Mouse (Mus musculus): ENCODE data around the gene Pan3. TPM values are rescaled to one million over a fixed set of nuclear protein-coding genes. Genes with fewer than 3 reads are reported as not detected.

Gene Pan3
- 53.2 and 53.7 TPM in 2 replicates for polyA plus RNA-seq (2014; fragmentation: Nextera tagmentation; extraction: Ambion mirVana)

DNA sequence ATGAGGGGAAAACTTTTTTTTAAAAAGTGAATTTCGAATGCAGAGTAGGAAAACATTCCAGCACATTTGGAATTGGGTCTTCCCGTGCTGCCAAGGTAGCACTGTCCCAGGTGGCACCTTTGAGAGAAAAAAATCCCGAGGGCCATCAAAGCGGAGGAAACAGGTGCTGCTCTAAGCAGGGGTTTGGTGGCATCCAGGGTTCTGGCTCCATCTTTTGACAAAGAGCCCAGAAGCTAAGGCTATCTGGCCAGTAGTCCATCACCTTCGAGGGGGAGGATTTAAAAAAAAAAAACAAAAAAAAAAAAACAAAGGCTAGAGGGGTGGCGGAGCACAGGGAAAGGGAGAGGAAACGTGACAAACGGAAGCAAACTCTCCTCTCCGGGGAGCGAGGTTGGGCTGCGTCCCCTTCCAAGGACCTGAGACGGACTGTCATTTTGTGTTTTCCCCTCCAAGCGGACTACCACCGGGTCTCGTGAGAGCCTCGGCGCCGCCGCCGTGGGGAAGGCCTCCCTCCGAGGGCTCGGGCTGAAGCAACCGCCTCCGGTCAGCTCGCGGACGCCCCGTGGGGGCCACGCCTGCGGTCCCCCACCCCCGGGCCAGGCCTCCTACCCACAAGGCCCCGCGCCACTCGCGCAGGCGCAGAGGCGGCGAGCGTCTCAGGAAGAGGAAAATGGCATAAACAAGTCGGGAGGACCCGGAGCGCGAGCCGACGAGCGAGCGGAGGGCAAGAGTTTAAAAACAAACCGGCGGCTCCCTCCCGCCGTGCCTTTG, at the start of gene Pan3:
Gene Pan3, plus strand, starts transcription at position 627 of the 771 bp plus-strand sequence.
- Histone ChIP-seq H3K4me3 (ENCODE audit: low read depth, low read length) (peak within 1 kb of the TSS; percentile 90), H3K27me3 (ENCODE audit: control insufficient read depth, insufficient read depth, low read length) (no peaks in the 10 kb centered on the region), H3K4me2 (ENCODE audit: low read depth, severe bottlenecking) (peak within 1 kb of the TSS; percentile 73), H3K36me3 (ENCODE audit: control insufficient read depth, insufficient read depth, low read length) (peaks cover 2% of the 10 kb centered on the region; the same call in 1 of the 2 replicates), H3K27ac (replicated peaks; ENCODE audit: low read depth, low read length) (peak within 1 kb of the TSS; percentile 99), H3K9ac (ENCODE audit: low read length) (peak within 1 kb of the TSS; percentile 95), H3K4me1 (ENCODE audit: control insufficient read depth, insufficient read depth, low read length) (peaks cover 3% of the 10 kb centered on the region; the same call in 1 of the 2 replicates), H3K9me3 (ENCODE audit: control insufficient read depth, low read length) (no peaks in the 10 kb centered on the region)
- ATAC-seq (ENCODE audit: insufficient number of reproducible peaks, low FRiP score, low TSS enrichment, low read depth) (peak; percentile 89), DNase-seq (ENCODE audit: low spot score) (peak; percentile 91)
- WGBS: under 1% methylated on average over 49 of the region's 51 CpGs

GRCm38 (mm10) chr5:147381396-147381795, 48.6 kb upstream of the Pan3 start:
- no peak for ATAC-seq (ENCODE audit: insufficient number of reproducible peaks, low FRiP score, low TSS enrichment, low read depth)
- no peak for DNase-seq (ENCODE audit: low spot score)
- Histone ChIP-seq H3K9me3 (ENCODE audit: control insufficient read depth, low read length) (no peaks in the 10 kb centered on the region), H3K27ac (replicated peaks; ENCODE audit: low read depth, low read length) (no peak overlapping the region), H3K4me3 (ENCODE audit: low read depth, low read length) (no peak overlapping the region), H3K4me2 (ENCODE audit: low read depth, severe bottlenecking) (no peak overlapping the region), H3K9ac (ENCODE audit: low read length) (no peak overlapping the region), H3K4me1 (ENCODE audit: control insufficient read depth, insufficient read depth, low read length) (no peaks in the 10 kb centered on the region), H3K27me3 (ENCODE audit: control insufficient read depth, insufficient read depth, low read length) (no peaks in the 10 kb centered on the region), H3K36me3 (ENCODE audit: control insufficient read depth, insufficient read depth, low read length) (no peaks in the 10 kb centered on the region)
- WGBS: 91% methylated on average over 10 of the region's 10 CpGs

DNA sequence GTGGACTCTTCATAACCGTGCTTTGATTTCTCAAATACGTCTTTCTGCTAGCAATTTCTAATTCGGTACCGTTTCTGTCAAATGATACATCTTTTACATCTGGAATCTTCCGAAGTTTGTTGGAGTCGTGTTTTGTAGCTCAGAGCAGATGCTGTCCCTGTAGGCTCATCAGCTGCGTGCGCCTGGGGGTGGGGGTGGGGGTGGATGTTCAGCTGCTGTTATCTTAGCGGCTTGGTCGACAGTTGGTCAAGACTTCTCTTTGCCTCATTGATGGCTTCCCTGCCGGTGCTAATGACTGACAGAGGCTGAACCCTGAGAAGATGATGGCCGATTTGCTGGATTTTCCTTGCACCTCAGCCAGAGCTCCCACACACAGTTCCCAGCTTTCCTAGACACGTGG, 43.1 kb upstream of the Pan3 start:
- Histone ChIP-seq H3K9ac (ENCODE audit: low read length) (no peak overlapping the region), H3K4me3 (ENCODE audit: low read depth, low read length) (no peak overlapping the region), H3K4me1 (ENCODE audit: control insufficient read depth, insufficient read depth, low read length) (no peaks in the 10 kb centered on the region), H3K27ac (replicated peaks; ENCODE audit: low read depth, low read length) (no peak overlapping the region), H3K27me3 (ENCODE audit: control insufficient read depth, insufficient read depth, low read length) (no peaks in the 10 kb centered on the region), H3K36me3 (ENCODE audit: control insufficient read depth, insufficient read depth, low read length) (no peaks in the 10 kb centered on the region), H3K4me2 (ENCODE audit: low read depth, severe bottlenecking) (no peak overlapping the region), H3K9me3 (ENCODE audit: control insufficient read depth, low read length) (no peaks in the 10 kb centered on the region)
- ATAC-seq (ENCODE audit: insufficient number of reproducible peaks, low FRiP score, low TSS enrichment, low read depth) (no peak), DNase-seq (ENCODE audit: low spot score) (no peak)
- 88% methylated on average over 13 of the region's 13 CpGs for WGBS

DNA sequence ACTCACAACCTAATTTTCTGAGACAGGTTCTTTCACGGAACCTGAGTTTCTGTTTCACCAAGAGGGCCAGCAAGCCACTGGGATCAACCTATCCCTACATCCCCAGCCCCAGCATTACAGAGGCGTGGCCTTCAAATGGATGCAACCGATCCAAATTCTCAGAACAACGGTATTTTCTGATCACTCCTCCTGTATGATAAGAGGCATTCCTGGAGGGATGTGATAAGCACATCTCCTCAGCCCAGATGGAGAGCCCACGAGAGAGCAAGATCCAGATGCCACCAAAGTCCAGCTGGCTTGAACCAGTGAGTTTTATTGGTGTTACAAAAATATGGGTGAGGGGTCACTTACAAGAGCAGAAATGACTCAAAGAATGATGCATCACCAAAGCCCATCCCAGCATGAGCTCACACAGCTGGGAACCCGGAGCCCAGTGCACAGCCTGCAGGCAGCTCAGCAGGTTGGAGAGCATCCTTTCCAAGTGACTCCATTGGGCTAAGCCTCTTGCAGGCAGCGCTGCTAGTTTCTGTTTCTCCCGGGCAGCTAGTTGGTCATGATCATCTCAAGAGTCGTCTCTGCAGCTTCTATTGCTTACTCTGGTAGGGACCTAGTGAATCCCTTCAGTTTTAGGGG, 41.5 kb upstream of the Pan3 start:
- 78% methylated on average over 9 of the region's 9 CpGs for WGBS
- no peaks in the 10 kb centered on the region for H3K9me3 ChIP-seq (ENCODE audit: control insufficient read depth, low read length)

GRCm38 (mm10) chr5:147389052-147389451, 40.9 kb upstream of the Pan3 start:
- WGBS: 85% methylated on average over 5 of the region's 5 CpGs
- Histone ChIP-seq H3K4me1 (ENCODE audit: control insufficient read depth, insufficient read depth, low read length) (no peaks in the 10 kb centered on the region), H3K4me3 (ENCODE audit: low read depth, low read length) (no peak overlapping the region), H3K27me3 (ENCODE audit: control insufficient read depth, insufficient read depth, low read length) (no peaks in the 10 kb centered on the region), H3K36me3 (ENCODE audit: control insufficient read depth, insufficient read depth, low read length) (no peaks in the 10 kb centered on the region), H3K4me2 (ENCODE audit: low read depth, severe bottlenecking) (no peak overlapping the region), H3K9ac (ENCODE audit: low read length) (no peak overlapping the region), H3K9me3 (ENCODE audit: control insufficient read depth, low read length) (no peaks in the 10 kb centered on the region), H3K27ac (replicated peaks; ENCODE audit: low read depth, low read length) (no peak overlapping the region)
- DNase-seq (ENCODE audit: low spot score) (no peak), ATAC-seq (ENCODE audit: insufficient number of reproducible peaks, low FRiP score, low TSS enrichment, low read depth) (no peak)

More for the DNA sequence above, 41.5 kb upstream of the Pan3 start:
- Histone ChIP-seq H3K4me3 (ENCODE audit: low read depth, low read length) (no peak overlapping the region), H3K27me3 (ENCODE audit: control insufficient read depth, insufficient read depth, low read length) (no peaks in the 10 kb centered on the region), H3K4me2 (ENCODE audit: low read depth, severe bottlenecking) (no peak overlapping the region), H3K4me1 (ENCODE audit: control insufficient read depth, insufficient read depth, low read length) (no peaks in the 10 kb centered on the region), H3K9ac (ENCODE audit: low read length) (no peak overlapping the region), H3K27ac (replicated peaks; ENCODE audit: low read depth, low read length) (no peak overlapping the region), H3K36me3 (ENCODE audit: control insufficient read depth, insufficient read depth, low read length) (no peaks in the 10 kb centered on the region)
- no peak for DNase-seq (ENCODE audit: low spot score)
- no peak for ATAC-seq (ENCODE audit: insufficient number of reproducible peaks, low FRiP score, low TSS enrichment, low read depth)

DNA sequence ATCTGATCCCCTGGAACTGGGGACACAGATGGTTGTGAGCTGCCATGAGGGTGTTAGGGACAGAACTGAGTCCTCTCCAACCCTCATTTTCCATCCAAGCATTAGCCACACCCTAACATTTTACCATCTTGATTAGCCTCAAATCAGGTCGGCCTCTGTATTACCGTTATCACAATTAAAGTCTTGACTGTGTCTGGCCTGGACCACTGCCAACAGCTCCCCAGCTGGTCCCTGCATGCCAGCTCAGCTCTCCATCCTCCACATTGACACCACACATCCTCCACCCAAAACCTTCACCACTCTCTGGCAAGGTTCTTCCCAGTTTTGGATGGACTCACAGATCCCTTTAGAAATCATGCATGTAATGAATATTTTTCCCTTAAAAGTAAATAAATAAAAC, 39.2 kb upstream of the Pan3 start:
- H3K9ac ChIP-seq (ENCODE audit: low read length): no peak overlapping the region
- H3K9me3 ChIP-seq (ENCODE audit: control insufficient read depth, low read length): no peaks in the 10 kb centered on the region
- H3K4me3 ChIP-seq (ENCODE audit: low read depth, low read length): no peak overlapping the region
- H3K4me1 ChIP-seq (ENCODE audit: control insufficient read depth, insufficient read depth, low read length): no peaks in the 10 kb centered on the region
- ATAC-seq (ENCODE audit: insufficient number of reproducible peaks, low FRiP score, low TSS enrichment, low read depth) (no peak), DNase-seq (ENCODE audit: low spot score) (no peak)
- H3K4me2 ChIP-seq (ENCODE audit: low read depth, severe bottlenecking): no peak overlapping the region
- no peak overlapping the region for H3K27ac ChIP-seq (replicated peaks; ENCODE audit: low read depth, low read length)
- WGBS: 88% methylated on average over 2 of the region's 2 CpGs
- H3K36me3 ChIP-seq (ENCODE audit: control insufficient read depth, insufficient read depth, low read length): no peaks in the 10 kb centered on the region
- H3K27me3 ChIP-seq (ENCODE audit: control insufficient read depth, insufficient read depth, low read length): no peaks in the 10 kb centered on the region

- peaks cover 4% of the 10 kb centered on the region for H3K27me3 ChIP-seq (ENCODE audit: control insufficient read depth, insufficient read depth, low read length)
- ATAC-seq (ENCODE audit: insufficient number of reproducible peaks, low FRiP score, low TSS enrichment, low read depth): no peak
- no peak overlapping the region for H3K4me3 ChIP-seq (ENCODE audit: low read depth, low read length)
- no peaks in the 10 kb centered on the region for H3K9me3 ChIP-seq (ENCODE audit: control insufficient read depth, low read length)
- H3K9ac ChIP-seq (ENCODE audit: low read length): no peak overlapping the region
- DNase-seq (ENCODE audit: low spot score): no peak
- H3K36me3 ChIP-seq (ENCODE audit: control insufficient read depth, insufficient read depth, low read length): no peaks in the 10 kb centered on the region
- no peaks in the 10 kb centered on the region for H3K4me1 ChIP-seq (ENCODE audit: control insufficient read depth, insufficient read depth, low read length)
- 84% methylated on average over 12 of the region's 12 CpGs for WGBS
- H3K4me2 ChIP-seq (ENCODE audit: low read depth, severe bottlenecking): no peak overlapping the region
- no peak overlapping the region for H3K27ac ChIP-seq (replicated peaks; ENCODE audit: low read depth, low read length)
Measured at GRCm38 (mm10) chr5:147392667-147393213, 37.2 kb upstream of the Pan3 start.

DNA sequence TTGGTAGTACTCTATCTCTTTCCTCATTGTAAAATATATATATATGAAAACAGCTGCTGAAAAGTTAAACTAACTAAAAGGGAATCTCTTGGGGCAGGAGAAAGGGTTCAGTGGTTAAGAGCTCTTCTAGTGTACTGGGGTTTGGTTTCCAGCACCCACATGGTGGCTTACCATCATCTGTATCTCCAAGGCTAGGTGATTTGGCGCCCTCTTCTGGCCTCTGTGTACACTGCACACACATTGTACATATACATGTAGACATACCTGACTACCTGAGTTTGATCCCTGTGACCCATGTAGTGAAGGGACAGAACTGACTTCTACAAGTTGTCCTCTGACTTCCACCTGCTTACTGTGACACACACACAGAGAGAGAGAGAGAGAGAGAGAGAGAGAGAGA, 34.9 kb upstream of the Pan3 start:
- 22% methylated on average over 1 of the region's 1 CpGs for WGBS

More for the DNA sequence above, 34.9 kb upstream of the Pan3 start:
- no peaks in the 10 kb centered on the region for H3K36me3 ChIP-seq (ENCODE audit: control insufficient read depth, insufficient read depth, low read length)
- no peaks in the 10 kb centered on the region for H3K4me1 ChIP-seq (ENCODE audit: control insufficient read depth, insufficient read depth, low read length)
- peaks cover 24% of the 10 kb centered on the region for H3K27me3 ChIP-seq (ENCODE audit: control insufficient read depth, insufficient read depth, low read length)
- H3K9ac ChIP-seq (ENCODE audit: low read length): no peak overlapping the region
- H3K9me3 ChIP-seq (ENCODE audit: control insufficient read depth, low read length): no peaks in the 10 kb centered on the region
- no peak overlapping the region for H3K4me3 ChIP-seq (ENCODE audit: low read depth, low read length)
- ATAC-seq (ENCODE audit: insufficient number of reproducible peaks, low FRiP score, low TSS enrichment, low read depth): no peak
- no peak overlapping the region for H3K4me2 ChIP-seq (ENCODE audit: low read depth, severe bottlenecking)
- DNase-seq (ENCODE audit: low spot score): no peak
- H3K27ac ChIP-seq (replicated peaks; ENCODE audit: low read depth, low read length): no peak overlapping the region

Data from limb, embryonic 11.5 days (tissue).